Mouse (Mus musculus) forebrain, embryonic 10.5 days (tissue): ENCODE measurements at regions not wholly inside any gene's neighbourhood (a gene's known extent, or its start where the extent isn't known, plus 50 kb on each side); places are given as distances from the start of the nearest gene placed in this dataset.

ENCODE experiments used
- DNase-seq: peaks from one replicate; pipeline ENCODE4 v3.0.0-alpha.2; 2017; ENCODE audit warnings: low spot score; ENCODE audit errors: extremely low spot score
- H3K27ac ChIP-seq: fragments of 300-500 bp; sonication (generic); 2 replicates; pipeline ENCODE4 v1.5.1; 2016; ENCODE audit warnings: mild to moderate bottlenecking
- H3K27me3 ChIP-seq: fragments of 300-500 bp; sonication (generic); 2 replicates; pipeline ENCODE4 v1.6.1; 2016; ENCODE audit warnings: mild to moderate bottlenecking; ENCODE audit not compliant: poor library complexity, severe bottlenecking
- H3K36me3 ChIP-seq: fragments of 300-500 bp; sonication (generic); replicated peaks from 2 replicates; pipeline ENCODE4 v1.6.1; 2016; ENCODE audit warnings: mild to moderate bottlenecking, moderate library complexity
- H3K4me1 ChIP-seq: fragments of 300-500 bp; sonication (generic); 2 replicates; pipeline ENCODE4 v1.6.1; 2016
- H3K4me3 ChIP-seq: fragments of 300-500 bp; sonication (generic); 2 replicates; pipeline ENCODE4 v1.5.1; 2016; ENCODE audit warnings: mild to moderate bottlenecking, moderate library complexity
- H3K9me3 ChIP-seq: fragments of 300-500 bp; sonication (generic); 2 replicates; pipeline ENCODE4 v1.6.1; 2016; ENCODE audit warnings: mild to moderate bottlenecking, moderate library complexity
- WGBS: fragments of 180-500 bp; shearing (Covaris S2); methylation state at CpG from one replicate; pipeline ENCODE4 v1.1.7; 2016; 5-methylcytosine and 5-hydroxymethylcytosine counted together

GRCm38 (mm10) chr5:126680262-126680661 lies 561.3 kb upstream of the Tmem132c start:
- Histone ChIP-seq H3K4me3 (no peak overlapping the region), H3K27ac (no peak overlapping the region), H3K36me3 (no peaks in the 10 kb centered on the region), H3K27me3 (no peaks in the 10 kb centered on the region), H3K4me1 (no peaks in the 10 kb centered on the region), H3K9me3 (no peaks in the 10 kb centered on the region)
- no peak for DNase-seq
- 86% methylated on average over 6 of the region's 6 CpGs for WGBS

- 61% methylated on average over 4 of the region's 4 CpGs for WGBS
- Histone ChIP-seq H3K4me3 (no peak overlapping the region), H3K27ac (no peak overlapping the region), H3K9me3 (no peaks in the 10 kb centered on the region), H3K27me3 (no peaks in the 10 kb centered on the region), H3K36me3 (no peaks in the 10 kb centered on the region), H3K4me1 (peaks cover 6% of the 10 kb centered on the region; the same call in 1 of the 2 replicates)
- no peak for DNase-seq
Measured at GRCm38 (mm10) chr5:126699314-126699713, 542.3 kb upstream of the Tmem132c start.

GRCm38 (mm10) chr5:126703516-126704282 lies 537.9 kb upstream of the Tmem132c start:
- Histone ChIP-seq H3K27me3 (no peaks in the 10 kb centered on the region), H3K4me1 (no peaks in the 10 kb centered on the region), H3K4me3 (no peak overlapping the region), H3K36me3 (no peaks in the 10 kb centered on the region), H3K9me3 (no peaks in the 10 kb centered on the region), H3K27ac (no peak overlapping the region)
- DNase-seq, result no peak
- 92% methylated on average over 8 of the region's 8 CpGs for WGBS

GRCm38 (mm10) chr5:126705871-126706270 lies 535.7 kb upstream of the Tmem132c start:
- H3K27me3 ChIP-seq, result no peaks in the 10 kb centered on the region
- H3K4me3 ChIP-seq, result no peak overlapping the region
- no peaks in the 10 kb centered on the region for H3K4me1 ChIP-seq
- 74% methylated on average over 11 of the region's 11 CpGs for WGBS
- no peaks in the 10 kb centered on the region for H3K36me3 ChIP-seq
- H3K27ac ChIP-seq, result no peak overlapping the region
- no peak for DNase-seq
- H3K9me3 ChIP-seq, result no peaks in the 10 kb centered on the region

- H3K36me3 ChIP-seq, result no peaks in the 10 kb centered on the region
- H3K9me3 ChIP-seq, result no peaks in the 10 kb centered on the region
- no peak for DNase-seq
- no peak overlapping the region for H3K4me3 ChIP-seq
- H3K4me1 ChIP-seq, result no peaks in the 10 kb centered on the region
- no peak overlapping the region for H3K27ac ChIP-seq
- H3K27me3 ChIP-seq, result no peaks in the 10 kb centered on the region
- 83% methylated on average over 4 of the region's 4 CpGs for WGBS
Measured at GRCm38 (mm10) chr5:126706701-126707100, 534.9 kb upstream of the Tmem132c start.

- no peaks in the 10 kb centered on the region for H3K27me3 ChIP-seq
Measured at GRCm38 (mm10) chr5:126714672-126715071, 526.9 kb upstream of the Tmem132c start.

GRCm38 (mm10) chr5:126718421-126718820 lies 523.2 kb upstream of the Tmem132c start:
- Histone ChIP-seq H3K27me3 (no peaks in the 10 kb centered on the region), H3K9me3 (no peaks in the 10 kb centered on the region), H3K4me1 (peaks cover 5% of the 10 kb centered on the region), H3K27ac (no peak overlapping the region), H3K4me3 (no peak overlapping the region), H3K36me3 (no peaks in the 10 kb centered on the region)
- no peak for DNase-seq
- WGBS, result 96% methylated on average over 2 of the region's 2 CpGs

More at GRCm38 (mm10) chr5:126714672-126715071, 526.9 kb upstream of the Tmem132c start:
- no peaks in the 10 kb centered on the region for H3K9me3 ChIP-seq
- no peak overlapping the region for H3K27ac ChIP-seq
- no peaks in the 10 kb centered on the region for H3K4me1 ChIP-seq
- H3K4me3 ChIP-seq, result no peak overlapping the region
- WGBS, result 71% methylated on average over 6 of the region's 6 CpGs
- DNase-seq, result no peak
- no peaks in the 10 kb centered on the region for H3K36me3 ChIP-seq

- DNase-seq, result no peak
- no peak overlapping the region for H3K4me3 ChIP-seq
- no peaks in the 10 kb centered on the region for H3K27me3 ChIP-seq
- no peaks in the 10 kb centered on the region for H3K36me3 ChIP-seq
- H3K27ac ChIP-seq, result no peak overlapping the region
- H3K9me3 ChIP-seq, result no peaks in the 10 kb centered on the region
- peaks cover 17% of the 10 kb centered on the region for H3K4me1 ChIP-seq
- 85% methylated on average over 2 of the region's 2 CpGs for whole genome bisulfite sequencing
Measured at GRCm38 (mm10) chr5:126721300-126721699, 520.3 kb upstream of the Tmem132c start.

- WGBS, result 61% methylated on average over 10 of the region's 10 CpGs
- H3K4me1 ChIP-seq, result peaks cover 17% of the 10 kb centered on the region
Measured at GRCm38 (mm10) chr5:126723304-126724295, 518.0 kb upstream of the Tmem132c start.

GRCm38 (mm10) chr5:126724329-126724728 lies 517.3 kb upstream of the Tmem132c start:
- Histone ChIP-seq H3K27ac (no peak overlapping the region), H3K9me3 (0 out of 2 replicates have a peak, but pooled peaks cover 3% of the 10 kb centered on the region), H3K36me3 (no peaks in the 10 kb centered on the region), H3K27me3 (no peaks in the 10 kb centered on the region), H3K4me1 (peaks cover 17% of the 10 kb centered on the region), H3K4me3 (no peak overlapping the region)
- DNase-seq, result no peak
- WGBS, result 85% methylated on average over 9 of the region's 9 CpGs

More at GRCm38 (mm10) chr5:126723304-126724295, 518.0 kb upstream of the Tmem132c start:
- H3K27me3 ChIP-seq, result no peaks in the 10 kb centered on the region
- no peaks in the 10 kb centered on the region for H3K36me3 ChIP-seq
- H3K27ac ChIP-seq, result no peak overlapping the region
- DNase-seq, result no peak
- 0 out of 2 replicates have a peak, but pooled peaks cover 3% of the 10 kb centered on the region for H3K9me3 ChIP-seq
- H3K4me3 ChIP-seq, result no peak overlapping the region

GRCm38 (mm10) chr5:126733470-126733869 lies 508.1 kb upstream of the Tmem132c start:
- peak overlapping the region; percentile 62 for H3K27ac ChIP-seq
- H3K4me1 ChIP-seq, result 0 out of 2 replicates have a peak, but pooled peaks cover 3% of the 10 kb centered on the region

GRCm38 (mm10) chr5:126735733-126736132 lies 505.9 kb upstream of the Tmem132c start:
- Histone ChIP-seq H3K27ac (no peak overlapping the region), H3K4me3 (no peak overlapping the region), H3K36me3 (no peaks in the 10 kb centered on the region), H3K9me3 (no peaks in the 10 kb centered on the region), H3K27me3 (no peaks in the 10 kb centered on the region; the same call in 1 of the 2 replicates), H3K4me1 (0 out of 2 replicates have a peak, but pooled peaks cover 3% of the 10 kb centered on the region)
- DNase-seq, result no peak

More at GRCm38 (mm10) chr5:126733470-126733869, 508.1 kb upstream of the Tmem132c start:
- DNase-seq, result peak; percentile 68
- H3K9me3 ChIP-seq, result no peaks in the 10 kb centered on the region
- no peaks in the 10 kb centered on the region for H3K36me3 ChIP-seq
- 11% methylated on average over 6 of the region's 15 CpGs for WGBS
- H3K27me3 ChIP-seq, result no peaks in the 10 kb centered on the region; the same call in 1 of the 2 replicates
- H3K4me3 ChIP-seq, result peak overlapping the region; percentile 37
